Mouse (Mus musculus): ENCODE results near the gene Srsf4. TPM values are rescaled to one million over a fixed set of nuclear protein-coding genes. Genes with fewer than 3 reads are reported as not detected.

Srsf4 gene
- polyA plus RNA-seq (2015; fragmentation: Nextera tagmentation; extraction: Ambion mirVana), result 69.2 and 69.9 TPM in 2 replicates

DNA sequence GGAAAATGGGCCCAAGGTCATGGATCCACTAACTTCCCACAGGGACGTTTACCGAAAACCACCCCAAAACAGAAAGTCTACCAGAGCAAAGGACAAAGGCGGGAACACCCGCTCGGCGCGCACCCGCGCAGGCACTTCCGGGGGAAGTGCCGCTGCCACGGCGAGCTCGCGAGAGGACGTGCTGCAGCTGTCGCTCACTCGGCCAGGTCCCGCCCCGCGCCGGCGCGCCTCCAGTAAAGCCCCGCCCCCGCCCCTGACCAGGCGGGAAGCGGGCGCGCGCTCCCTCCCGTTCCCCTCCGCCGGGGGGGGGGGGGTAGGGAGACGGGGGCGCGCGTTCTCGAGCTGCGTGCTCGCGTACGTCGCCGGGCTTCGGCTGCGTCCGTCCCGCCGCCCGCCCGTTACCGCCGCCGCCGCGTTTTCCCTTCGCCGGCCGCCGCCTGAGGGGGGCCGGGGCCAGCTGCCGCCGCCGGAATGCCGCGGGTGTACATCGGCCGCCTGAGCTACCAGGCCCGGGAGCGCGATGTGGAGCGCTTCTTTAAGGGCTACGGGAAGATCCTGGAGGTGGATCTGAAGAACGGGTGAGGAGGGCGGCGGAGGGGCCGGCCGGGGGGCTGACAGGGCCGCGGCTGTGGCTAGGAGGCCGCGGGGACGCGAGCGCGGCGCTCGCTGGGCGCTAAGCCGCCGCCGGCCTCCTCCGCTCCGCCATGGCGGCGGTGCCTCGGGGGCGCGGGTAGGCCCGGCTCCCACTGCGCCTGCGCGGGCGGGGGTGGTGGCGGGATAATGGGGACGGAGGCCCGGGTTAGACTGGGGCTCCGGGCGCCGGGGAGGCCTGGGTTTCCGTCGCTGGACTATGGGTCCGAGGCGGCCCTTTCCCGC lies at the start of gene Srsf4:
Gene Srsf4, plus strand, starts transcription at position 325 of the 876 bp plus-strand sequence.

DNA sequence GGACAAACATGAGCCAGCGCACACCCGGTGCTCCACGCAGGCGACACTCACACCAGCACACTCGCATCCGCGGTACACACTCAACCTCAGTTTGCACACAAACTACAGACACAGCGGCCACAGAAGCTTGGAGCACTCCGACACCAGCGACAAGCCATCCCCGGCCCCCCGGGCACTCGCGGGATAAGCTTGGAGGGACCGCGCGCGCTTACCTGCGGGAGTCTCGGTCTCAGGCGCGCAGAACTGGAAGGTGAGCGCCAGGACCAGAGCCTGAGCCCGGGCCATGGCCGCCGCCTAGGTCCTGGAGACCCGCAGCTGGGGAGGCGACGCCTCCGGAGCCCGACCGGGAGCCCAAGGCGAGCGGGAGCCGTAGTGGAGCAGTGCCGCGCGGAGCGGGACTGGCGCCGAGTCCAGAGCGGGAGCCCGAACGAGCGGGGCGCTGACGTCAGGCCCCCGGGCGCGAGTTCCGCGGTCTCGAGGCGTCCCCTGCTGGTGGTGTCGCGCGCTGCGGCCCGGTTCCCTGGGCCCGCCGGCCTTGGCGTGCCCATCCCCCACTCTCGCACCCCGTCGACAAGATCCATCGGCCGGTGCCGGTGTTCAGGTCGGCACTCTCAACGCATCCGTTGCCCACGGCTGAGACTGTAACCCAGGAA lies 35.4 kb upstream of the Srsf4 start, which contains the start of gene Ptpru:
Gene Ptpru, minus strand, starts transcription at position 417 of the 653 bp plus-strand sequence.

DNA sequence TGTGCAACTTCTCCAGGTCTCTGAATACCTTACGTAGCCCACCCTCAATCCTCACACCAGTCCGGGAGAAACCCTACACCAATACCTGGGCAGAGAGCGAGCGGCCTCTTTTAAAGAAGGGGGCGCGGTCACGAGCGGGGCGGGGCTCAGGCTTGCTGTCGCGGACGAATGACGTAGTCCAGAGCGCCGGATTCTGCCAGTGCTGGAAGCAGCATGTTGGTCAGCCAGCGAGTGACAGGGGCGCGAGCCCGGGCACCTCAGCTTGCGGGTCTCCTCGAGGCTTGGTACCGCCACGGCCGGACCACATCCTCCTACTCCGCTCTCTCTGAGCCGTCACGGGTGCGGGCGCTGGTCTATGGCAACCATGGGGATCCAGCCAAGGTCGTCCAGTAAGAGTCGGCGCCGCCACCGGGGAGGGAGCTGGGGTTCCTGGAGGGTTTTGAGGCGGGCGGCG lies 30.1 kb upstream of the Srsf4 start, which contains the start of gene Mecr:
Gene Mecr, plus strand, starts transcription at position 181 of the 454 bp plus-strand sequence.

DNA sequence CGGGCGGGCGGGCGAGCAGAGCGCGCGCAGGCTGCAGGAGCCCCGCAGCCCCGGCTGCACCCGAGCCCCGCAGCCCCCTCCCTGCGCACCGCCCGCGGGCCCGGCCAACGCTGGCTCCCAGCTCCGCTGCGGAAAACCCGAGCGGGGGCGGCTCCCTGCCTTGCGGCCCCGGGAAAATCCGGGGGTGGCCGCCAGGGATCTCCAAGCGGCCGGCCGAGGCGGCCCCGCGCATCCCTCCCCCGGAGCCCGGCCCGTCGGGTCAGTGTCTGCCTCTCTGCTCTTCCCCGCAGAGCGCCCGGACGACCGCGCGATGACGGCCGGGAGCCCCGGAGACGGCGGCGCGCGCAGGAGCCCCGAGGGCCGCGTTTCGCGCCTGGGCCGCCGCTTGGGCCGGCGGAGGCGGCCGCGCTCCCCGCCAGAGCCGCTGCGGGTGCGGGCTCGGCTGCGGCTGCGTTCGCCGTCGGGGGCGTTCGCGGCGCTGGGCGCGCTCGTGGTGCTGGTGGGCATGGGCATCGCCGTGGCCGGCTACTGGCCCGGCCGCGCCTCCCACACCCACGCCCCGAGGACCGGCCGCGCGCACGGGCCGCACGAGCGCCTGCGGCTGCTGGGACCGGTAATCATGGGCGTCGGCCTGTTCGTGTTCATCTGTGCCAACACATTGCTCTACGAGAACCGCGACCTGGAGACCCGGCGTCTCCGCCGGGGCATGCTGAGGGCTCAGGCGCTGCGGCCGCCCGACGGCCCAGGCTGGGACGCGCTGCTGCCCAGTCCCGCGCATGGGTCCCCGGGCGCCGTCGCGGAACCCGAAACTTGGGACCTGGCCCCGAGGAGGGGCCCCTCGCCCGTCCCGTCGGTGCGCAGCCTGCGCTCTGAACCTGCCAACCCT lies 48.3 kb downstream of the Srsf4 start, which contains the start of gene Tmem200b:
Gene Tmem200b, plus strand, starts transcription at position 311 of the 886 bp plus-strand sequence.

Other genes starting within 250 kb of the Srsf4 start
- 13.8 and 14.0 TPM in 2 replicates for gene Ptpru, start 35.3 kb upstream of the Srsf4 start, polyA plus RNA-seq (2015; fragmentation: Nextera tagmentation; extraction: Ambion mirVana)
- gene Mecr, start 30.1 kb upstream of the Srsf4 start, polyA plus RNA-seq (2015; fragmentation: Nextera tagmentation; extraction: Ambion mirVana), result 32.5 and 33.9 TPM in 2 replicates
- 1.2 and 1.5 TPM in 2 replicates for gene Tmem200b, start 48.2 kb downstream of the Srsf4 start, polyA plus RNA-seq (2015; fragmentation: Nextera tagmentation; extraction: Ambion mirVana)
- 0.10 TPM in 1 of 2 replicates, not detected in the other for gene Gm10300, start 201.1 kb downstream of the Srsf4 start, polyA plus RNA-seq (2015; fragmentation: Nextera tagmentation; extraction: Ambion mirVana)
- 21.9 and 22.0 TPM in 2 replicates for gene Epb41, start 201.7 kb downstream of the Srsf4 start, polyA plus RNA-seq (2015; fragmentation: Nextera tagmentation; extraction: Ambion mirVana)